Mouse (Mus musculus): ENCODE measurements around the gene Tk1. TPM values are rescaled to one million over a fixed set of nuclear protein-coding genes. Genes with fewer than 3 reads are reported as not detected.

The Tk1 gene
- polyA plus RNA-seq, 1 experiment from 2014 or later, result 51.6 TPM

- Histone ChIP-seq H3K4me2 (ENCODE audit: low read length) (peak overlapping the region; percentile 97), H3K36me3 (ENCODE audit: insufficient read depth, low read length) (no peaks in the 10 kb centered on the region), H3K9me3 (replicated peaks; ENCODE audit: low read length) (no peaks in the 10 kb centered on the region), H3K27ac (no peak overlapping the region), H3K4me1 (replicated peaks; ENCODE audit: insufficient read depth, low read length) (peaks cover 32% of the 10 kb centered on the region), H3K4me3 (replicated peaks; ENCODE audit: low read depth, low read length) (no peak overlapping the region), H3K27me3 (ENCODE audit: insufficient read depth, low read length) (no peaks in the 10 kb centered on the region), H3K9ac (ENCODE audit: low read depth, low read length) (peak overlapping the region; percentile 52; the same call in 1 of the 2 replicates)
- 42% methylated on average over 10 of the region's 10 CpGs for WGBS
- TF ChIP-seq CTCF (IDR thresholded peaks at IDR 0.05; ENCODE audit: low read depth), result no peak
- no peak for ATAC-seq (replicated peaks; ENCODE audit: low FRiP score, low read depth)
- DNase-seq (ENCODE audit: low spot score), result peak; percentile 53
These were observed 42.1 kb downstream of the Tk1 start for GRCm38 (mm10) chr11:117783683-117784309.

- ATAC-seq (replicated peaks; ENCODE audit: low FRiP score, low read depth), result no peak
- DNase-seq (ENCODE audit: low spot score), result peak; percentile 77
- Histone ChIP-seq H3K27me3 (ENCODE audit: insufficient read depth, low read length) (no peaks in the 10 kb centered on the region), H3K4me1 (replicated peaks; ENCODE audit: insufficient read depth, low read length) (peaks cover 36% of the 10 kb centered on the region), H3K36me3 (ENCODE audit: insufficient read depth, low read length) (no peaks in the 10 kb centered on the region), H3K4me2 (ENCODE audit: low read length) (peak overlapping the region; percentile 97), H3K27ac (peak overlapping the region; percentile 99; the same call in 1 of the 2 replicates), H3K4me3 (replicated peaks; ENCODE audit: low read depth, low read length) (peak overlapping the region; percentile 26), H3K9ac (ENCODE audit: low read depth, low read length) (peak overlapping the region; percentile 52; the same call in 1 of the 2 replicates), H3K9me3 (replicated peaks; ENCODE audit: low read length) (no peaks in the 10 kb centered on the region)
- WGBS, result 6% methylated on average over 31 of the region's 31 CpGs
- TF ChIP-seq CTCF (IDR thresholded peaks at IDR 0.05; ENCODE audit: low read depth), result peak; percentile 56
These were observed 42.8 kb downstream of the Tk1 start for GRCm38 (mm10) chr11:117783089-117783488.

GRCm38 (mm10) chr11:117782705-117783034 lies 43.2 kb downstream of the Tk1 start:
- WGBS, result 51% methylated on average over 9 of the region's 9 CpGs
- no peak for TF ChIP-seq CTCF (IDR thresholded peaks at IDR 0.05; ENCODE audit: low read depth)
- Histone ChIP-seq H3K27ac (peak overlapping the region; percentile 99), H3K36me3 (ENCODE audit: insufficient read depth, low read length) (peaks cover 3% of the 10 kb centered on the region; the same call in 1 of the 2 replicates), H3K4me3 (replicated peaks; ENCODE audit: low read depth, low read length) (peak overlapping the region; percentile 26), H3K4me2 (ENCODE audit: low read length) (peak overlapping the region; percentile 97), H3K27me3 (ENCODE audit: insufficient read depth, low read length) (no peaks in the 10 kb centered on the region), H3K9ac (ENCODE audit: low read depth, low read length) (peak overlapping the region; percentile 52; the same call in 1 of the 2 replicates), H3K9me3 (replicated peaks; ENCODE audit: low read length) (no peaks in the 10 kb centered on the region), H3K4me1 (replicated peaks; ENCODE audit: insufficient read depth, low read length) (peaks cover 36% of the 10 kb centered on the region)
- DNase-seq (ENCODE audit: low spot score), result no peak
- ATAC-seq (replicated peaks; ENCODE audit: low FRiP score, low read depth), result no peak

GRCm38 (mm10) chr11:117781993-117782704 lies 43.7 kb downstream of the Tk1 start, which contains the start of the genes Tmc8 and Tmc6:
TSS of gene Tmc8 (plus strand) at chr11:117782076.
TSS of gene Tmc6 (minus strand) at chr11:117782198.
- Histone ChIP-seq H3K9ac (ENCODE audit: low read depth, low read length) (peak within 1 kb of the TSS; percentile 52), H3K27ac (peak within 1 kb of the TSS; percentile 99), H3K36me3 (ENCODE audit: insufficient read depth, low read length) (peaks cover 8% of the 10 kb centered on the region; the same call in 1 of the 2 replicates), H3K4me3 (replicated peaks; ENCODE audit: low read depth, low read length) (peak within 1 kb of the TSS; percentile 46), H3K9me3 (replicated peaks; ENCODE audit: low read length) (no peaks in the 10 kb centered on the region), H3K4me1 (replicated peaks; ENCODE audit: insufficient read depth, low read length) (peaks cover 36% of the 10 kb centered on the region), H3K27me3 (ENCODE audit: insufficient read depth, low read length) (no peaks in the 10 kb centered on the region), H3K4me2 (ENCODE audit: low read length) (peak within 1 kb of the TSS; percentile 97)
- no peak for TF ChIP-seq CTCF (IDR thresholded peaks at IDR 0.05; ENCODE audit: low read depth)
- WGBS, result 40% methylated on average over 24 of the region's 24 CpGs
- DNase-seq (ENCODE audit: low spot score), result no peak
- ATAC-seq (replicated peaks; ENCODE audit: low FRiP score, low read depth), result no peak

GRCm38 (mm10) chr11:117781199-117781821 lies 44.6 kb downstream of the Tk1 start:
- Histone ChIP-seq H3K27me3 (ENCODE audit: insufficient read depth, low read length) (no peaks in the 10 kb centered on the region), H3K9me3 (replicated peaks; ENCODE audit: low read length) (no peaks in the 10 kb centered on the region), H3K27ac (peak overlapping the region; percentile 99), H3K36me3 (ENCODE audit: insufficient read depth, low read length) (peaks cover 11% of the 10 kb centered on the region; the same call in 1 of the 2 replicates), H3K4me1 (replicated peaks; ENCODE audit: insufficient read depth, low read length) (peaks cover 36% of the 10 kb centered on the region), H3K9ac (ENCODE audit: low read depth, low read length) (peak overlapping the region; percentile 52), H3K4me3 (replicated peaks; ENCODE audit: low read depth, low read length) (peak overlapping the region; percentile 46), H3K4me2 (ENCODE audit: low read length) (peak overlapping the region; percentile 97)
- WGBS, result 8% methylated on average over 18 of the region's 18 CpGs
- TF ChIP-seq CTCF (IDR thresholded peaks at IDR 0.05; ENCODE audit: low read depth), result no peak
- ATAC-seq (replicated peaks; ENCODE audit: low FRiP score, low read depth) (peak; percentile 3; the same call in 1 of the 2 replicates), DNase-seq (ENCODE audit: low spot score) (peak; percentile 82)

GRCm38 (mm10) chr11:117780582-117781111 lies 45.2 kb downstream of the Tk1 start:
- peaks cover 17% of the 10 kb centered on the region for H3K36me3 ChIP-seq (ENCODE audit: insufficient read depth, low read length)
- DNase-seq (ENCODE audit: low spot score) (peak; percentile 95), ATAC-seq (replicated peaks; ENCODE audit: low FRiP score, low read depth) (peak; percentile 79)
- H3K4me2 ChIP-seq (ENCODE audit: low read length), result peak overlapping the region; percentile 97
- H3K9me3 ChIP-seq (replicated peaks; ENCODE audit: low read length), result no peaks in the 10 kb centered on the region
- peak overlapping the region; percentile 46 for H3K4me3 ChIP-seq (replicated peaks; ENCODE audit: low read depth, low read length)
- TF ChIP-seq CTCF (IDR thresholded peaks at IDR 0.05; ENCODE audit: low read depth), result peak; percentile 30; the same call in 1 of the 2 replicates
- peak overlapping the region; percentile 68 for H3K9ac ChIP-seq (ENCODE audit: low read depth, low read length)
- H3K4me1 ChIP-seq (replicated peaks; ENCODE audit: insufficient read depth, low read length), result peaks cover 36% of the 10 kb centered on the region
- H3K27me3 ChIP-seq (ENCODE audit: insufficient read depth, low read length), result no peaks in the 10 kb centered on the region
- WGBS, result under 1% methylated on average over 19 of the region's 19 CpGs
- peak overlapping the region; percentile 99 for H3K27ac ChIP-seq
